Mouse (Mus musculus) large intestine, adult 2 months (tissue): Measurements from ENCODE around the gene Hist2h2aa1. TPM values are rescaled to one million over a fixed set of nuclear protein-coding genes. Genes with fewer than 3 reads are reported as not detected.
"Not testable (repeated sequence)": the region's sequence is repeated elsewhere in the genome, so short reads cannot be mapped to it uniquely, and the experiment has no call there.

Experiments used
- DNase-seq: peaks from one replicate; pipeline ENCODE4 v3.0.0-alpha.2; 2012; ENCODE audit warnings: low read depth, low spot score
- WGBS: fragments of 180-500 bp; shearing (Covaris S2); methylation state at CpG from one replicate; pipeline ENCODE4 v1.1.7; 2018; 5-methylcytosine and 5-hydroxymethylcytosine counted together
- polyA plus RNA-seq: library from polyadenylated mRNA; depleted of rRNA; stranded (reverse); fragments of >200 nt; gene quantifications from 2 replicates; pipeline ENCODE4 v1.2.3, GENCODE M21; 2012

The Hist2h2aa1 gene
- polyA plus RNA-seq, 1 experiment: 112 TPM

DNA sequence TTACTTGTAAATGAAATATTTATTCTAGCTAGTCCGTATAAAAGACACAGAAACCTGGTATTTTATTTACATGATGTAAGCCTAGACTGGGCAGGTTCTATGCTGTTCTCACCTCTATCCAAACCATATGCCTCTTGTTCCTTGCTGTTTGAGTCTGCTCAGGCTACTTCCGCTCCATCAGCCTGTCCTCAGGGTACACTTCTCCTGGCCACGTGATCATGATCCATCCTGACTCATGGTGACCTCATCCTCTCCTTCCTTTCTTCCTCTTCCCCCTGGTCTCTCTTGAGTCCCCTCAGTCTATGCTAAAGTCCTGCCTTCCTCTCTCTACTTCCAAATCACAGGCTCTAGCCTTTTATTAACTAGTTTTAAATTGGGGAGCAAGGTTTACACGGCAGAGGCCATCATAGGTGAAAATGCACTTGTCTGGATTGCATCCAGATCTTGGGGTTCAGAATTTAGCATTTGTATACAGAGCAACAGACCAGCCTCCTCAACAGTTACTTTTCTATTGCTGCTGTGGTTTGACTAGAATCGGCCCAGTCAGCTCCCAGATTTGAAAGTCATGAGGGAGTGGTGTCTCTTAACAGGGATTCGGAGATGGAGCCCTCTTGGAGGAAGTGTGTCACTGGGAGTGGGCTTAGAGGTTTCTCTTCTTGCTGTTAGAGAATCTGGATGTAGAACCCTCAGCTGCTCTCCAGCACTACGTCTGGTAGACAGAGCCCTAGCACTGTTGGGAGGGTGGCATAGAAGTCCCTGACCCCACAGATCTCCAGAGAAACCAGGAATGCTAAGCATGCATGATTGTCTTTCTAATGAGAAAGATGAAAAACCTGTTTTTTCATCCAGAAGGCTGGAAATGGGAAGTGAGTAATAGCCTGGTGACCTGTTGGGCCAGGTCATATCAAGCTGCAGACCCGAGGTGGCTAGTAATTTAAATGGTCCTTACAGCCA lies 18.3 kb upstream of the Hist2h2aa1 start:
- DNase-seq: no peak
- 65% methylated on average over 8 of the region's 8 CpGs for WGBS

DNA sequence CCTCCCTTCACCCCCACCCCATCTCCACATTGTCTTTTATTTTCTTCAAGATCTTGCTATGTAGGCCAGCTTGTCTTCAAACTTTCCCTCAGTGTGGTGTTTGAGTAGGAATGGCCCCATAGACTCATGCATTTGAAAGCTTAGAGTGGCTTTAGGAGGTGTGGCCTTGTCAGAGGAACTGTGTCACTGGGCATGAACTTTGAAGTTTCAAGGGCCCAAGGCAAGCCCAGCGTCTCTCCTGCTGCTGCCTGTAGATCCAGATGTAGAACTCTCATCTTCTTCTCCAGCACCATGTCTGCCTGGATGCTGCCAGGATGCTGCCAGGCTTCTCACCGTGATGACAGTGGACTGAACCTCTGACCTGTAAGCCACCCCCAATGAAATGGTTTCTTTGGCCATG lies 16.5 kb upstream of the Hist2h2aa1 start:
- WGBS: 55% methylated on average over 2 of the region's 2 CpGs
- DNase-seq: no peak

DNA sequence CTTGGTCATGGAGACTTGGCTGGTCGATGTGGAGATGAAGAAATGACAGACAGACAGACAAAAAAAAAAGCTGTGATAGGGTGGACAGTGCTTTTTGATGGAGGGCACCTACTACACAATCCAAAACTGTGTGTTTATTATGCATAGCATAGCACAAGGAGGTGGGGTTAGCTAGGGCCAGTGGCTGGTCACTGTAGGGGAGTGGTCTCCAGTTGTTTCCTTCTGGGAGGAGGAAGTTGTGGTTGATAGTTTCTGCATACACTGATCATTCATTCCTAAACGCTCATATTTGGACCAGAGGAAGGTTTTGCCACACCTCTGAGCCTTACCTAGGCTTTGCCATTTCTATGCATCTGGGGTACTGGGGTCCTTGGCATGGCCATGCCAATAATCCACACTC lies 14.9 kb upstream of the Hist2h2aa1 start:
- WGBS: 59% methylated on average over 2 of the region's 2 CpGs
- no peak for DNase-seq

DNA sequence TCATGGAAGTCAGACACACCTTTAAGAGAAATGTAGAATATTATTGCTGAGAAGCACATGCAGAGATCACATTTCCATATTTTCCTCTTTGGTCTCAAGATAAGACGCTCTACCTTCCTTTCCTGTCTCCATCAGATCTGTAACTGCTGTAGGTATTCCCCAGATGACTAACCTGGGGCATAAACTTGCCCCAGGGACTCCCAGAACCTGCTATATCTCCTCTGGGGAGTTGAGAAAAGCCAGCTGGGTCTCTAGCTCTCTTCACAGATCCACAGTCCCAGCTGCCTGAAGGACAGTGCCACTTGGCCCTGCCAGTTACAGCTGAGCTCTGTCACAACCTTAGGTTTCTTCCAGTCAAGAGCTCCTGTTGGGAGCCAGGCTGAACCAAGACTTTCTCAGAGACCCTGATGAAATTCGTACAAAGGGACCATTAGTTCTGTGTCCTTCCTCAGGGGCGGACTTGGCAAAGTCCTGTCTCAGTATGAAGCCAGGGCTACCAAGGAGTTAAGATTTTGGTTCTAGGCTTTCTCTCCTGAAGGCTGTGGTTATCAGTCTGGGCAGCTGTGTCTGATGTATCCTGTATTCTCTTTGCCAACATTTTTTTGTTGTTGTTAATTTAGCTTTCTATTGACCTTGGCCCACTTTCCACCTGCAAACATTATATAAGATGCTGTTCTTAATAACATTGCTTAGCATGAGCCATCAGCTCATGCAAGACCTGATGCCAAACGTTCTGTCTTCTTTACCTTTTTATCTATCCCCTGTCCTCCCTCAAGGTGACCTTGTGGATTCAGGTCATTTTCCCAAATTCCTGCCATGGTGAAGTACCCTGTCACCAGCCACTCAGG lies 14.2 kb upstream of the Hist2h2aa1 start:
- DNase-seq: no peak
- WGBS: 71% methylated on average over 4 of the region's 4 CpGs

DNA sequence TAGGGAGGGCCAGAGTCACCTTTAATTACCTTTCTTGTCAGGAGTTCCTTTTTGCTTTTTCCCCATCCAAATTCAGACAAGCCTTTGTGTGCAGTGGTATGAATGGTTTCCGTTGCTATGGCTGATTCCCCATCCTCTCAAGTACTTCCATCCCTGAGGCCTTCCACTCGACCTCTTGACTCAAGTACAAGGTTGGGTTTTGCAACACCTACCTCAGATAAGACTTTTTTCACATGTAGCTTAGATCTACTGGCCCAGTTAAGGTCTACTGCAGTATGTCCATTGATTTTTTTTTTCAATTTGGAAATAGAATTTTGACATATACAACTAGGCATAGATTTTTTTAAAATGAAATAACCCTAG lies 13.6 kb upstream of the Hist2h2aa1 start:
- 62% methylated on average over 2 of the region's 2 CpGs for WGBS
- DNase-seq: no peak

DNA sequence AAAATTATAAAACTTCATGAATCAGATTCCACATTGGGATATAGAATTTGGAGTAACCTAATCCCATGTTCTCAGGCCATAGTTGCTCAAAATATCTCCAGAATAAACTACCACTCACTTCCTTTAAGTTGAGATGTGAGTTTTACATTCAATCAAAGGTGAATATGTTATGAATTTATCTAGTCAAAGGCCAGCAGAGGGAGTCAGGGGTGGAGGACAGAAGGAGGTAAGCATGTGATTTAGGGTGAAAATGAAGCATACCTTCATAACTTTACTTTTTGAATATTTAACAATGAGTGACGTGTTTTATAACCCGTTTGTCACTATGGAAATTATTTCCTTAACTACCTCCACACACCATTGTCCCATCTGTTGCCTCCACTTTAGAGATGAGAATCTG lies 10.4 kb upstream of the Hist2h2aa1 start:
- DNase-seq: no peak

DNA sequence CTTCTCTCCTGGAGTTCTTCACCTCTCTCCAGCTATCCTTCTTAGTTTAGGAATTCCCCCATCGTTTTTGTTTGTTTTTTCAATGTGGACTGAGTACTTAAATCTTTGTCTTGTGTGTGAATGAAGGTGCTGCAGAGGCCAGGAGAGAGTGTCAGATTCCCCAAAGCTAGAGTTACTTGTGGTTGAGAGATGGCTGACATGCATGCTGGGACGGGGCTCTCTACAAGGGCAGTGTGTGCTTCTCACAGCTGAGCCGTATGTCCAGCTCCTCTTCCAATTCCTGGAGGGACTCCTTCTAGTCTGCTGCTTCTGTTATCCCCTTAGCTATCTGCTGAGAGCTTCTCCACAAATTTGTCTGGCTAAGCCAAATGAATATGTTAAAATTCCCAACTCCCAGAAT lies 9.5 kb upstream of the Hist2h2aa1 start:
- WGBS: 64% methylated on average over 3 of the region's 3 CpGs
- no peak for DNase-seq

More for the DNA sequence above, 10.4 kb upstream of the Hist2h2aa1 start:
- 58% methylated on average over 2 of the region's 2 CpGs for WGBS

DNA sequence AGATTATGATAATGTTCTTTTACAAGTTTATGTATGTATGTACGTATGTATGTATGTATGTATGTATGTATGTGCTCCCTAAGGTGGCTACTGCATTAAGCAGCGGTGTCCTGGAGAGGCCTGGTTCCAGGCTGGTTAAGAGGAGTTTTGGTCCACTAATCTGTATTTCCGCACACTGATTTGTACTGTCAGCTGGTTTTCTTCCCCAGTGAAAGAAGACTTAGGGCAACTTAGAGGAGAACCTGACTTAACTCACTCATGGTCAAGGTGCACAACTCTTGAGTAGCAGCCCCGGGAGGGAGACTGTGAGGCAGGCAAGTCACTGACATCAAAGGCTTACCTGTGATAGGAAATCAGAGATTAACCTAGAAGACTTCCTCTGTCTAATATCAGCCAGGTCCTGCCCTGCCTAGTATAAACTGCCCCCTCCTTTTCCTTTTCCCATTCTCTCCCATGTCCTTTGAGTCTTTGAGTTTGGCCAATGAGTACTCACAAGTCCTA lies 8.4 kb upstream of the Hist2h2aa1 start:
- 79% methylated on average over 4 of the region's 4 CpGs for WGBS
- DNase-seq: no peak

DNA sequence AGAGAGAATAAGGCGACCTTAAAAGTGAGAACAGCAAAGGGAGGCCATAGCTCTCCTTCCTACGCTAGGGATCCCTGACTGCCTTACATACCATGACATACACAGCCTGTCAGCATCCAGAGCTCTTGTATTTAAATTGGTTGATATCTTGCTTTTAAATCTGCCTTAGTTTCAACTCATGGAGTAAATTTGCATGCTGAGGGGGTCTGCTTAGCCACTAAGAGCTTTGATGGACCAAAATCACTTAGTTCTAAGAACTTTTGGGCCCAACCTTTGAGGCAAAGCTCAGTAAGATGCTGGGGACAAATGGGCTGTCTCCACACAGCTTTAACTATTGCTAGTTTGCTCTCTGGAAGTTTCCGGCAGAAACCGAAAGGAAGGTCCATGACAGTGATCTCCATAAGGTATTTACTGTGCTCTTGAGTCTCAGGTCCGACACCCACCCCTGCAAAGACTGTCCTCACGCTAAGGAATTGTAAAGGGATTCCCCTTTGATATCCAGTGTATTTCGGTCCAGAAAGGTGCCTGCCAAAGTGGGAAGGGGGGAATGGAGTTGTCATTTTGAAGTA lies 7.9 kb upstream of the Hist2h2aa1 start:
- DNase-seq: no peak
- WGBS: 35% methylated on average over 7 of the region's 7 CpGs

DNA sequence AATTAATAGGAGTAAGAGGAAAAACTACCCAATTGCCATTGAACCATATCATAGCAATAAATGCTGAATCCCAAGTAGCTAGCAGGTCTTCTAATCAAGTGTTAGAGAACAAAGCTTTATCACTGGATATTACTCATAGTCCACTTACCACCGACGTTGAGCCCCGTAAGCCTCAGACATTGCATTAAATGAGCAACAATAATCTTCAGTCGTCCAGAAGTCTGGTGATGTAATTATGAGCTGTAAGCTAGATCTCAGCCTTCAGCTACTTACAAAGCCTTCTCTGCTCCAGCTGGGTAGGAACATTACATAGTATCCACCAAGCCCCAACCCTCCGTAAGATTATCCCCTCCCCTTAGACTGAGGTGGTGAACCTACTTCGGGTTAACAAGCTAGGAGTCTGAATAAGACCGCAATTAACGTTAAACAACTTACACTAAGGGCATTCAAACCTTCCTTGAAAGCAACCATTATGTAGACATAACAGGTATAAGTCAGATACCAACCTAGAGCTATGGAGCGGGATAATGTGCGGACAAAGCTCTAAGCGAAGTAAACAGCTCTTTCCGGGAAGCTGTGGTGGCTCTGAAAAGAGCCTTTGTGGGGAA lies 7.3 kb upstream of the Hist2h2aa1 start:
- DNase-seq: no peak
- WGBS: 5% methylated on average over 12 of the region's 12 CpGs

DNA sequence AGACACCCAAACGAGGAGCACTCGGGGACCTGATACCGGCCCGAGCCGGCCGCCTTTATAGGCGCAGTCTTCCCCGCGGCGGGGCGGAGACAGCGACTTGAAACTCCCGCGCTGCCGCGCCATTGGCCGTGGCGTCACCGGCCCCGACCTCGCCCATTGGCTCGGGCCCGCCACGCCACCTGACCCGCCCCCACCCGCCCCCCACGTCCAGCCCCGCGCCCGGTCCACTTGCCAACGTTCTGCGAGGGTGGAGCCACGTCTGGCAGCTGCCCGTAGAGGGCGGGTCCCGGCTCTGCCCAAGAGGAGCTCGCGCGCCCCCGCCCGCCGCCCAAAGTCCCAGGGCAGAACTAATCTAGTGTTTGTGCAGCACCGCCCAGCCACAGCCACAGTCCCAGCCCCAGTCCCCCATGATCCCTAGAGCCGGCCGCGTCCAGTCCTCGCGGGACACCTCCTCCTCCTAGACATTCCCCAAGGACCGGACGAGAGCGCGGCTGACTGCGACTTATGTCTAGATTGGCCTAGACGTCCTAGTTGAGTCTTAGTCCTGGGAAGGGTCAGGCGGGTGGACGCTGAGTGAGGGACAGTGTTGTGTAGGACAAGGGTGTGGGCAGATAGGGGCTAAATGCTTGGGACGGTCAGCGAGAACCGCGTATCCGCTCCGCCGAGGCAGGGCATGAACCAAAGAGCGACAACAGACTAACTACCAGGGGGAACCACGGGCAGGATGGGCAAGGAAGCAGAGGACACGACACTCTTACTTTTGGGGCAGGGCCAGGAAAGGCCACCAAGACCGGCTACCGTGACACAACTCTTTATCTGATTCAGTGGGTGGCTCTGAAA lies 6.1 kb upstream of the Hist2h2aa1 start, which contains the start of gene Hist2h3c2:
Gene Hist2h3c2, minus strand, starts transcription at position 174 of the 840 bp plus-strand sequence.
- DNase-seq: not testable (repeated sequence)
- under 1% methylated on average over 26 of the region's 68 CpGs for WGBS

DNA sequence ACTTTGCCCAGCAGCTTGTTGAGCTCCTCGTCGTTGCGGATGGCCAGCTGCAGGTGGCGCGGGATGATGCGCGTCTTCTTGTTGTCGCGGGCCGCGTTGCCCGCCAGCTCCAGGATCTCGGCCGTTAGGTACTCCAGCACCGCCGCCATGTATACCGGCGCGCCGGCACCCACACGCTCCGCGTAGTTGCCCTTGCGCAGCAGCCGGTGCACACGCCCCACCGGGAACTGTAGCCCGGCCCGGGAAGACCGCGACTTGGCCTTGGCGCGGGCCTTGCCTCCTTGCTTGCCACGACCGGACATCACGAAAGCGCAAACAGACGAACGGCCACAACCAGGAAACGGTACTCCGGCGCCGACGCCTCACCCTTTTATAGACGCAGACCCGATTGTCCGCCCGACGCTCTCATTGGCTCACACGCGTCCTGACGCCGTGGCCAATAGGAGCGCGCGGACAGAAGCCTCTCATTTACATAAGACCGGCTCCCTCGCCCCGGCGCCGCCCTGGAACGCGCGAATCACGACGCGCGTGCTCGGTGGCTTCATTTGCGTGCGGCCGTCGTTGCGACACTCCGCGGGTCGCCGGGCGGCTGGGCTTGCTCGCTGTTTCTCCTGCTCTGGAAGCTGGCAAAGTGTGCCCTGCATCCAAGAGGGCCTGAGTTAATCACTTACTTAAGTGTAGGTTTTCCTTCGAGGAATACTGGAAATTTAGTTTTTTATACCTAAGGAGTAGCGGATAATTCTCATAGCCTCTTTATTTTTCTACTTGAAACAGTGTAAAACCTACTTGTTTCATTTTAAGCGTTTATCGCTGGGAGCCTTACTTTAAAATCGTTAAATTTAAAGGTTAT lies 5.1 kb upstream of the Hist2h2aa1 start, which contains the start of gene Hist2h2aa2:
Gene Hist2h2aa2, minus strand, starts transcription at position 328 of the 850 bp plus-strand sequence.
- not testable (repeated sequence) for DNase-seq
- WGBS: 2% methylated on average over 41 of the region's 85 CpGs

DNA sequence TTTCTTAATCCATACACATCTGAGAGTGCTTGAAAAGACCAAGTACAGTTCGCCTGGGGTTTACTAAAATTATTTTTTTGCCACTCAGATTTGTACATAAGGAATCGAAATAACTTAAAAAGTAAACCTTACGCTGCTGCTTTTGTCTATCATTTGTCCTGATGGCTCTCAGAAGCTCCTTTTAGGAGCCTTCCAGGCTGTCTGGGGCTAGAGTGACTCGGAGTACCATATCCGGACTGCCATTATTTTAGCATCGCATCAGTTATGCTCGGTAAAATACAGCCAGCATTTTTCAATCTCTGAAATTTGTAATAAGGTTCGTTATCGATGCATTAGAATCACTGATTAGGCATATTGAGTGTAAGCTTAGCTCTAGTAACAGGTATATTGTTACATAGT lies 4.5 kb upstream of the Hist2h2aa1 start:
- WGBS: 80% methylated on average over 9 of the region's 9 CpGs
- DNase-seq: no peak

DNA sequence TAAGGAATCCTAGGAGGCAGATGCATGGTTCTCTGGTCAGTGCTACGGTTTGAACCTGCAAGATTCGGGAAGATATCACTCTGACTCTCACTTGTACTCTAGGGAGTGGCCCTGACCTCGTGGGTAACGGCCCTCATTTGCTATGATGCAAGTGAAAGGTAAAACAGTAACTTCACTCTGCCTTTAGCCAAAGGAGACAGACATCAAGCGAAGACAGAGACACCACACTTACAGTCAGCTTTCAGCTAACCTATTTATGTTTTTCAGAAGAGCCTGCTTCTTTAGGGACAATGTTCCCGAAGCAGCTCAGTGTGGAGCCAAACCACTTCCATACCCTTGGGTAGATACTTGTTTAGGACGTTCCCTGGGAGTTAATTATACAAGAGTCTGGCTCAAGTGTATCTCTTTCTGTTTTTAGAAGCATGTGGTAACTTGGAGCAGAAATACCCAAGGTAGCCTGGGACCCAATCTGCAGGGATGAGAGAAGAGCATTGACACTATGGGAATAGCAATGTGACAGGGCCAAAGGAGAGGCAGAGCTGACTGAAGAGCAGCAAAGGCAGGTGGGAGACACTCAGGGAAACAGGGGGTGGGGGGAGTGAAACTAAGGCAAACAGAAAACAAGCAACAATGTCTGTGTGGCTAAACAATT lies 1.2 kb upstream of the Hist2h2aa1 start:
- WGBS: 36% methylated on average over 7 of the region's 7 CpGs
- DNase-seq: no peak

DNA sequence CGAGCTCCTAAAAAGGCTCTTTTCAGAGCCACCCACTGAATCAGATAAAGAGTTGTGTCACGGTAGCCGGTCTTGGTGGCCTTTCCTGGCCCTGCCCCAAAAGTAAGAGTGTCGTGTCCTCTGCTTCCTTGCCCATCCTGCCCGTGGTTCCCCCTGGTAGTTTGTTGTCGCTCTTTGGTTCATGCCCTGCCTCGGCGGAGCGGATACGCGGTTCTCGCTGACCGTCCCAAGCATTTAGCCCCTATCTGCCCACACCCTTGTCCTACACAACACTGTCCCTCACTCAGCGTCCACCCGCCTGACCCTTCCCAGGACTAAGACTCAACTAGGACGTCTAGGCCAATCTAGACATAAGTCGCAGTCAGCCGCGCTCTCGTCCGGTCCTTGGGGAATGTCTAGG lies 721 bp downstream of the Hist2h2aa1 start:
- DNase-seq: not testable (repeated sequence)
- under 1% methylated on average over 12 of the region's 21 CpGs for WGBS

DNA sequence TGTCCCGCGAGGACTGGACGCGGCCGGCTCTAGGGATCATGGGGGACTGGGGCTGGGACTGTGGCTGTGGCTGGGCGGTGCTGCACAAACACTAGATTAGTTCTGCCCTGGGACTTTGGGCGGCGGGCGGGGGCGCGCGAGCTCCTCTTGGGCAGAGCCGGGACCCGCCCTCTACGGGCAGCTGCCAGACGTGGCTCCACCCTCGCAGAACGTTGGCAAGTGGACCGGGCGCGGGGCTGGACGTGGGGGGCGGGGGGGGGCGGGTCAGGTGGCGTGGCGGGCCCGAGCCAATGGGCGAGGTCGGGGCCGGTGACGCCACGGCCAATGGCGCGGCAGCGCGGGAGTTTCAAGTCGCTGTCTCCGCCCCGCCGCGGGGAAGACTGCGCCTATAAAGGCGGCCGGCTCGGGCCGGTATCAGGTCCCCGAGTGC lies 1.1 kb downstream of the Hist2h2aa1 start, which contains the start of gene Hist2h3c1:
Gene Hist2h3c1, plus strand, starts transcription at position 259 of the 430 bp plus-strand sequence.
- WGBS: 0% methylated on average over 15 of the region's 47 CpGs
- not testable (repeated sequence) for DNase-seq
